Mouse (Mus musculus) liver, embryonic 14.5 days (tissue): ENCODE measurements around the gene Gabrb3. TPM values are rescaled to one million over a fixed set of nuclear protein-coding genes. Genes with fewer than 3 reads are reported as not detected.

Source experiments
- ATAC-seq: fragments of 200-750 bp; cut with Nextera tagmentation; 2 replicates; pipeline ENCODE4 v1.8.0; 2017; ENCODE audit warnings: moderate number of reproducible peaks, mild to moderate bottlenecking, moderate library complexity; ENCODE audit not compliant: insufficient read depth
- DNase-seq, 3 experiments: peaks; one replicate each; pipeline ENCODE4 v3.0.0-alpha.2; 2012 to 2013; ENCODE audit warnings: low read depth in 3 of 3, low spot score in 3 of 3
- H3K27ac ChIP-seq: fragments of 300-500 bp; sonication (generic); 2 replicates; pipeline ENCODE4 v1.5.1; 2014; ENCODE audit warnings: moderate library complexity, mild to moderate bottlenecking, control low read depth, inconsistent platforms
- H3K27me3 ChIP-seq: fragments of 300-500 bp; sonication (generic); 2 replicates; pipeline ENCODE4 v1.6.1; 2014; ENCODE audit warnings: mild to moderate bottlenecking, low read length, moderate library complexity; ENCODE audit not compliant: control insufficient read depth, insufficient read depth
- H3K36me3 ChIP-seq: fragments of 300-500 bp; sonication (generic); replicated peaks from 2 replicates; pipeline ENCODE4 v1.6.1; 2014; ENCODE audit warnings: low read depth; ENCODE audit not compliant: control insufficient read depth, insufficient read depth
- H3K4me1 ChIP-seq, 2 experiments: fragments of 200-500 bp in 1 of 2; fragments of 300-500 bp in 1 of 2; sonication (generic) in 1 of 2; replicated peaks; 2 replicates each; pipeline ENCODE4 v1.6.1; 2012 to 2014; ENCODE audit warnings: antibody characterized with exemption in 1 of 2, inconsistent platforms in 1 of 2, low read length in 1 of 2; ENCODE audit not compliant: control insufficient read depth in 2 of 2, insufficient read depth in 2 of 2
- H3K4me2 ChIP-seq: fragments of 300-500 bp; sonication (generic); 2 replicates; pipeline ENCODE4 v1.6.1; 2014; ENCODE audit warnings: low read depth, mild to moderate bottlenecking, control low read depth, moderate library complexity
- H3K4me3 ChIP-seq, 2 experiments: fragments of 200-500 bp in 1 of 2; fragments of 300-500 bp in 1 of 2; sonication (generic) in 1 of 2; 2 replicates each; pipeline ENCODE4 v1.5.1; 2012 to 2014; ENCODE audit warnings: low read depth in 2 of 2, low read length in 2 of 2, mild to moderate bottlenecking in 2 of 2, control low read depth in 1 of 2, inconsistent platforms in 1 of 2, moderate library complexity in 1 of 2; ENCODE audit not compliant: insufficient read depth in 1 of 2
- H3K9ac ChIP-seq: fragments of 300-500 bp; sonication (generic); replicated peaks from 2 replicates; pipeline ENCODE4 v1.6.1; 2014; ENCODE audit warnings: mild to moderate bottlenecking, control low read depth, moderate library complexity
- H3K9me3 ChIP-seq: fragments of 300-500 bp; sonication (generic); 2 replicates; pipeline ENCODE4 v1.6.1; 2016; ENCODE audit warnings: low read length, mixed read lengths; ENCODE audit not compliant: control insufficient read depth
- CTCF ChIP-seq: IDR thresholded peaks from 2 replicates; pipeline ENCODE4 v1.5.1; 2016; ENCODE audit warnings: antibody characterized with exemption, low read depth, control low read depth
- EP300 ChIP-seq: IDR thresholded peaks from 2 replicates; pipeline ENCODE4 v1.6.1; 2016; ENCODE audit warnings: antibody characterized with exemption, low read depth
- WGBS: fragments of 180-500 bp; shearing (Covaris S2); extraction: QIAGEN DNeasy Blood & Tissue Kit; methylation state at CpG from one replicate; pipeline ENCODE4 v1.1.7; 2014; ENCODE audit not compliant: insufficient replicate concordance; 5-methylcytosine and 5-hydroxymethylcytosine counted together
- polyA plus RNA-seq, 2 experiments: library from polyadenylated mRNA; depleted of rRNA in 1 of 2; stranded (reverse) in 1 of 2; unstranded in 1 of 2; fragments of >200 nt; fragmentation: Nextera tagmentation in 1 of 2; extraction: Ambion mirVana in 1 of 2; gene quantifications; 2 replicates each; pipeline versions ENCODE4 v1.2.1 to v1.2.3; 2012 to 2014

Gabrb3 gene
- polyA plus RNA-seq (2012; rRNA removed) (0.02 and 0.05 TPM in 2 replicates), polyA plus RNA-seq (2014; fragmentation: Nextera tagmentation; extraction: Ambion mirVana) (0.08 TPM in 1 of 2 replicates, not detected in the other)

DNA sequence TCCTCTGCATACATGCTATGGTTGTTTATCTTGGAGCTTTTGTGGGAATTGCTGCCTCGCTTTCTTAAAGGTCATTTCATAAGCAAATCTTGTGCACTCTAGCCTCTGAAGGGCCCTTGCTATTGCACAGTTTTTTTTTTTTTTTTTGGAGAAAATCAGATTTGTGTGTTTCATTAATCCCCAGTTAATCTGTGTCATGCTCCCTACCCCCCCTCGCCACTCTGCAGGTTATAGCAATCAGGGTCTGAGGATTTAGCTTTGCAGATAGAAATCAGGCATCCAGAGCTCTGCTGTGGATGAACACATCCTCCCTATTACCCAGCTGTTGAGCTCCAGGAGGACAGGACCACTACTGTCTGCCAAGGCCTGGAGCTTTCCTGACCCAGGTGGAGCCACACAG is at the start of gene Gabrb3:
Gene Gabrb3 (plus strand): TSS at position 301 of the 400 bp plus-strand sequence.
- TF ChIP-seq EP300 (no peak), CTCF (no peak)
- no peaks in the 10 kb centered on the region for H3K4me1 ChIP-seq
- no peaks in the 10 kb centered on the region for H3K36me3 ChIP-seq
- DNase-seq (no peak), ATAC-seq (no peak)
- 56% methylated on average over 2 of the region's 2 CpGs for WGBS
- H3K9me3 ChIP-seq: no peaks in the 10 kb centered on the region
- H3K4me2 ChIP-seq: no peak within 1 kb of the TSS
- H3K27me3 ChIP-seq: no peaks in the 10 kb centered on the region
- no peak within 1 kb of the TSS for H3K9ac ChIP-seq
- H3K4me3 ChIP-seq: no peak within 1 kb of the TSS
- no peak within 1 kb of the TSS for H3K27ac ChIP-seq

- TF ChIP-seq CTCF: peak; percentile 25
- TF ChIP-seq EP300: no peak
- H3K9me3 ChIP-seq: no peaks in the 10 kb centered on the region
- no peaks in the 10 kb centered on the region for H3K4me1 ChIP-seq
- no peak for DNase-seq
- no peak overlapping the region for H3K4me3 ChIP-seq
- H3K36me3 ChIP-seq: no peaks in the 10 kb centered on the region
- ATAC-seq: no peak
- no peak overlapping the region for H3K27ac ChIP-seq
- no peak overlapping the region for H3K4me2 ChIP-seq
- peaks cover 13% of the 10 kb centered on the region for H3K27me3 ChIP-seq
- no peak overlapping the region for H3K9ac ChIP-seq
- WGBS: 28% methylated on average over 4 of the region's 4 CpGs
These were observed 35.4 kb upstream of the Gabrb3 start for GRCm38 (mm10) chr7:57384112-57384511.

DNA sequence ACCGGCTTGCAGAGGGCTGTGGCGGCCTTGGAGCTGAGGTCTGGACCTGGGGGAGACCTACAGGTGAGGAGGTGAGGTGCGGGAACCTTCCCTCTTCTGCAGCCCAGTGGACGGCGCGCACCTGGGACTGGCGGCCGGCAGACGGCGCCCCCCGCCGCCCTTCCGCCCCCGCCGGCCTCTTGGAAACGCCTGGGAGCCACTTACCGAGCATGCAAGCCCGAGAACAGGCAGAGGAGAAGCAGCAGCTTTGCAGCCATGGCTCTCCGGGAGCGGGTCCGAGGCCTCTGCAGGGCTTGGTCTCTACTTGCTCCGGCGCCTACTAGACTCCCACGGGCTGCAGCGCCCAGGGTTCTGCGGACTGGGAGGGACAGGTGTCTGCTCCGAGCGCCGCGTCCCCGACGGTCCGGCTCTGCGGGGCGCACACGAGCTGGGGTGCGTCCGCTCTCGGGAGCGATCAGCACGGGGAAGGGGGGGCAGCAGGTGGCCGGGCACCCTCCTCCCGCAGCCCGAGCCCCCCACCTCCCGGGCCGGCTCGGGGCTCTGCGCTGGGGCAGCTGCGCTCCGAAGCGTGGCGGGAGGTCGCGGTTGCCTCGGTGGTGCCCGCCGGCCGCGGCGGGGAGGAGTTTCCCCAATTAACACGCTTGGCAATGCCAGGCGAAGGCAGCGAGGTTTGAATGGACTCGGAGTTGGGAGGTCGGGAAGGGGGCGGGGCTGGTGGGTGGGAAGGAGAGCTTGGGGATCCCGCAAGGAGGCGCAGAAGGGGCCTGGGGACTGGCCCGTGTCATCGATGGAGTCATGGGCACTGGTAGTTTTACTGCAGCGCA is 32.8 kb upstream of the Gabrb3 start, which contains the start of gene Gabrg3:
Gene Gabrg3 (minus strand): TSS at position 672 of the 824 bp plus-strand sequence.
- ATAC-seq: no peak
- TF ChIP-seq CTCF (no peak), EP300 (no peak)
- WGBS: under 1% methylated on average over 59 of the region's 71 CpGs
- H3K4me1 ChIP-seq: no peaks in the 10 kb centered on the region
- peak within 1 kb of the TSS; percentile 20; the same call in 1 of the 2 replicates for H3K4me2 ChIP-seq
- H3K27me3 ChIP-seq: peaks cover 13% of the 10 kb centered on the region
- H3K27ac ChIP-seq: no peak within 1 kb of the TSS
- no peaks in the 10 kb centered on the region for H3K36me3 ChIP-seq
- no peak within 1 kb of the TSS for H3K4me3 ChIP-seq
- H3K9me3 ChIP-seq: no peaks in the 10 kb centered on the region
- no peak within 1 kb of the TSS for H3K9ac ChIP-seq
- no peak for DNase-seq

- no peak overlapping the region for H3K4me2 ChIP-seq
- no peaks in the 10 kb centered on the region for H3K36me3 ChIP-seq
- WGBS: 15% methylated on average over 6 of the region's 6 CpGs
- no peak overlapping the region for H3K27ac ChIP-seq
- H3K27me3 ChIP-seq: peaks cover 13% of the 10 kb centered on the region
- H3K9ac ChIP-seq: no peak overlapping the region
- no peak for TF ChIP-seq EP300
- no peak for TF ChIP-seq CTCF
- H3K9me3 ChIP-seq: no peaks in the 10 kb centered on the region
- no peak for ATAC-seq
- no peaks in the 10 kb centered on the region for H3K4me1 ChIP-seq
- H3K4me3 ChIP-seq: no peak overlapping the region
- DNase-seq: no peak
These were observed 32.2 kb upstream of the Gabrb3 start for GRCm38 (mm10) chr7:57387341-57387654.

GRCm38 (mm10) chr7:57390046-57390445 is 29.4 kb upstream of the Gabrb3 start:
- WGBS: 25% methylated on average over 4 of the region's 4 CpGs
- Histone ChIP-seq H3K4me3 (no peak overlapping the region), H3K9me3 (no peaks in the 10 kb centered on the region), H3K9ac (no peak overlapping the region), H3K36me3 (no peaks in the 10 kb centered on the region), H3K27ac (no peak overlapping the region), H3K27me3 (peaks cover 13% of the 10 kb centered on the region), H3K4me1 (no peaks in the 10 kb centered on the region), H3K4me2 (no peak overlapping the region)
- ATAC-seq (no peak), DNase-seq (no peak)
- TF ChIP-seq EP300 (no peak), CTCF (no peak)
